ENCODE assay signal across 14 mouse cellular contexts in genomic region chr6:21798581-21798980, GRCm38 (mm10). TPM values are rescaled to one million over a fixed set of nuclear protein-coding genes. Genes with fewer than 3 reads are reported as not detected.
DNase-seq lines count a peak whose midpoint lies in the region; ATAC-seq lines count a peak whose summit lies in the region.
"Had no signal": no experiment of that assay in that cellular context is flagged by ENCODE, and none has a peak within 500 bp of the region (broad histone marks: within the 10 kb centered on the region; RNA-seq: fewer than 3 reads in every experiment).

No protein-coding gene starts in this region.

- no peaks in the 10 kb centered on the region for H3K9me3 ChIP-seq in kidney, embryonic 15.5 days (replicated peaks)
- H3K9me3 ChIP-seq: embryonic facial prominence, embryonic 13.5 days; forebrain, embryonic 15.5 days; limb, embryonic 15.5 days; midbrain, embryonic 10.5 days had no signal

- DNase-seq in kidney, adult 11 months, result peak; percentile 63
- DNase-seq in adrenal gland, postnatal 36 days, result peak; percentile 57 to 69
- DNase-seq in kidney, adult 9 months, result peak; percentile 75
- peak; percentile 62 for DNase-seq in lung, postnatal 14 days
- DNase-seq in urinary bladder, postnatal 10 days (ENCODE audit: low spot score), result no peak
- DNase-seq in layer of hippocampus, adult 18-20 months (ENCODE audit: low spot score in 2 of 2), result no peak
- DNase-seq: cerebellum, postnatal 14 days; thymus, adult 18-20 months had no signal

- WGBS in kidney, embryonic 15.5 days, result 89% methylated on average over 9 of the region's 9 CpGs

- 0 out of 2 replicates have a peak, but pooled peaks cover under 1% of the 10 kb centered on the region for H3K4me1 ChIP-seq in kidney, embryonic 15.5 days
- H3K4me1 ChIP-seq: embryonic facial prominence, embryonic 13.5 days; forebrain, embryonic 15.5 days; midbrain, embryonic 10.5 days had no signal

- no peak for ATAC-seq in kidney, embryonic 15.5 days (replicated peaks; ENCODE audit: low FRiP score)
- no peak for ATAC-seq in monocyte, adult 5-6 weeks (replicated peaks; ENCODE audit: insufficient number of reproducible peaks, low FRiP score, low TSS enrichment, poor library complexity, severe bottlenecking)
- ATAC-seq: forebrain, embryonic 15.5 days had no signal

- H3K4me3 ChIP-seq in kidney, embryonic 15.5 days (replicated peaks), result no peak overlapping the region
- H3K4me3 ChIP-seq: embryonic facial prominence, embryonic 13.5 days; forebrain, embryonic 15.5 days; limb, embryonic 15.5 days; midbrain, embryonic 10.5 days had no signal

- peaks cover 32% of the 10 kb centered on the region; the same call in 1 of the 2 replicates for H3K36me3 ChIP-seq in kidney, embryonic 15.5 days
- H3K36me3 ChIP-seq: embryonic facial prominence, embryonic 13.5 days; forebrain, embryonic 15.5 days had no signal

- H3K27ac ChIP-seq in kidney, embryonic 15.5 days, result no peak overlapping the region
- H3K27ac ChIP-seq: embryonic facial prominence, embryonic 13.5 days; forebrain, embryonic 15.5 days; limb, embryonic 15.5 days; midbrain, embryonic 10.5 days had no signal

- no peaks in the 10 kb centered on the region for H3K27me3 ChIP-seq in kidney, embryonic 15.5 days
- H3K27me3 ChIP-seq: embryonic facial prominence, embryonic 13.5 days; forebrain, embryonic 15.5 days; limb, embryonic 15.5 days had no signal

- H3K4me2 ChIP-seq in kidney, embryonic 15.5 days, result no peak overlapping the region
- H3K4me2 ChIP-seq: embryonic facial prominence, embryonic 13.5 days; forebrain, embryonic 15.5 days; limb, embryonic 15.5 days had no signal

- no peak overlapping the region for H3K9ac ChIP-seq in kidney, embryonic 15.5 days
- H3K9ac ChIP-seq: embryonic facial prominence, embryonic 13.5 days; forebrain, embryonic 15.5 days; limb, embryonic 15.5 days had no signal

RNA-seq across cellular contexts. Expression of gene Tspan12, which starts 53.7 kb away (rescaled TPM):
- polyA plus RNA-seq in kidney, embryonic 15.5 days (2015; fragmentation: Nextera tagmentation; extraction: Ambion mirVana), result 58.5 and 62.6 TPM in 2 replicates
- 100 to 1,000 TPM; 156 to 182 TPM for total RNA-seq in adrenal gland, postnatal 36 days (2021)
- 10 to 100 TPM; 25.5 to 26.0 TPM for total RNA-seq in layer of hippocampus, adult 18-20 months (2021)
- not detected in 3 replicates for total RNA-seq in monocyte, adult 5-6 weeks (2017)

Comparison
In these comparisons a context has a peak if more than half of its experiments do, and no peak if none do; other contexts are left out.
1. DNase-seq: peak in kidney, adult 11 months (single experiment), adrenal gland, postnatal 36 days (2 of 2), kidney, adult 9 months (single experiment) and lung, postnatal 14 days (single experiment); none in urinary bladder, postnatal 10 days (single experiment) and layer of hippocampus, adult 18-20 months (0 of 2).
2. RNA of gene Tspan12, which starts 53.7 kb away (total RNA-seq): 156 to 182 TPM in adrenal gland, postnatal 36 days and 25.5 to 26.0 TPM in layer of hippocampus, adult 18-20 months; not detected in monocyte, adult 5-6 weeks; every median in the first group is over 10 times any median in the second.